Mouse (Mus musculus): ENCODE measurements around the gene Sapcd1.

DNA sequence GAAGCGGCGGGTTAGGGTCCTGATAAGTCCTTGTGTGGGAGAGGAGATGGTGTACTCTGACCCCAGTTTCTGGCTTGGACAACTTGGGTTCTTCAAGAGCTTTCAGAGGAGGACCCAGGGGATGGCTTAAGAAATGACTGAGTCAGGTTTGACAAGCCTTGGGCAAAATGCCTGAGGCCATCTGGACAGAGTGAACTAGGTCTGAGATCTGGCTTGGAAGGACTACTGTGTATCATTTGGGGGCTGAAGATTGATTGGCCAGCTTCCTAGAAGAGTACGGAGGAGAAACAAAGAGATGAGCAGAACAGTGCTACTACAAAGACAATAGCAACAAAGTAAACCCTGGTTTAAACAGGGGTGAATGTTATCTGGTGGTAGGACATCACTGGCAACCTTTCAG, 35.6 kb upstream of the Sapcd1 start:
- TF ChIP-seq CTCF (conservative IDR thresholded peaks at IDR 0.05; ENCODE audit: low read length) (no peak), POU5F1 (IDR thresholded peaks at IDR 0.05; ENCODE audit: borderline replicate concordance, low read length) (no peak), NANOG (IDR thresholded peaks at IDR 0.05; ENCODE audit: borderline replicate concordance, low read length) (no peak)

Data from E14TG2a.4 (cell line).